Mouse (Mus musculus): ENCODE measurements at regions not wholly inside any gene's neighbourhood (a gene's known extent, or its start where the extent isn't known, plus 50 kb on each side); places are given as distances from the start of the nearest gene placed in this dataset.

GRCm38 (mm10) chr19:55985518-55985917 is 243.9 kb downstream of the Tcf7l2 start:
- peak; percentile 19 to 22 for DNase-seq (ENCODE audit: low spot score in 2 of 2)

GRCm38 (mm10) chr19:55991791-55992726 is 250.4 kb downstream of the Tcf7l2 start:
- peak; percentile 61 to 72 for DNase-seq (ENCODE audit: low spot score in 2 of 2)

GRCm38 (mm10) chr19:55992727-55993066 is 251.1 kb downstream of the Tcf7l2 start:
- peak; percentile 28 to 59 for DNase-seq (ENCODE audit: low spot score in 2 of 2)

GRCm38 (mm10) chr19:55995721-55996120 is 254.1 kb downstream of the Tcf7l2 start:
- no peak for DNase-seq (ENCODE audit: low spot score in 2 of 2)

GRCm38 (mm10) chr19:55998454-55999180 is 257.0 kb downstream of the Tcf7l2 start:
- DNase-seq (ENCODE audit: low spot score in 2 of 2) = no peak

GRCm38 (mm10) chr19:55999409-55999808 is 257.8 kb downstream of the Tcf7l2 start:
- DNase-seq (ENCODE audit: low spot score in 2 of 2) = no peak

- DNase-seq (ENCODE audit: low spot score in 2 of 2) = no peak
These were observed 259.8 kb downstream of the Tcf7l2 start for GRCm38 (mm10) chr19:56001428-56001827.

GRCm38 (mm10) chr19:56005886-56006285 is 264.3 kb downstream of the Tcf7l2 start:
- DNase-seq (ENCODE audit: low spot score in 2 of 2) = no peak

GRCm38 (mm10) chr19:56007433-56007832 is 265.8 kb downstream of the Tcf7l2 start:
- DNase-seq (ENCODE audit: low spot score in 2 of 2) = no peak

GRCm38 (mm10) chr19:56010766-56011165 is 269.1 kb downstream of the Tcf7l2 start:
- DNase-seq (ENCODE audit: low spot score in 2 of 2) = no peak

- DNase-seq (ENCODE audit: low spot score in 2 of 2) = no peak
These were observed 269.7 kb downstream of the Tcf7l2 start for GRCm38 (mm10) chr19:56011292-56011691.

GRCm38 (mm10) chr19:56016548-56017346 is 270.2 kb upstream of the Habp2 start:
- no peak for DNase-seq (ENCODE audit: low spot score in 2 of 2)

GRCm38 (mm10) chr19:56017524-56017923 is 269.4 kb upstream of the Habp2 start:
- no peak for DNase-seq (ENCODE audit: low spot score in 2 of 2)

GRCm38 (mm10) chr19:56019143-56019542 is 267.8 kb upstream of the Habp2 start:
- no peak for DNase-seq (ENCODE audit: low spot score in 2 of 2)

GRCm38 (mm10) chr19:56022348-56022747 is 264.6 kb upstream of the Habp2 start:
- no peak for DNase-seq (ENCODE audit: low spot score in 2 of 2)

- DNase-seq (ENCODE audit: low spot score in 2 of 2) = no peak
These were observed 262.3 kb upstream of the Habp2 start for GRCm38 (mm10) chr19:56024599-56024998.

- DNase-seq (ENCODE audit: low spot score in 2 of 2) = peak; percentile 42 to 45
These were observed 257.3 kb upstream of the Habp2 start for GRCm38 (mm10) chr19:56029428-56030281.

GRCm38 (mm10) chr19:56030401-56030925 is 256.5 kb upstream of the Habp2 start:
- no peak for DNase-seq (ENCODE audit: low spot score in 2 of 2)

GRCm38 (mm10) chr19:56034552-56034951 is 252.4 kb upstream of the Habp2 start:
- no peak for DNase-seq (ENCODE audit: low spot score in 2 of 2)

GRCm38 (mm10) chr19:56037584-56037983 is 249.4 kb upstream of the Habp2 start:
- DNase-seq (ENCODE audit: low spot score in 2 of 2) = no peak

Measured in right cerebral cortex, adult 2 months (tissue).